Mouse (Mus musculus) bone marrow, adult 2 months (tissue): Measurements from ENCODE around the gene Derl3.

Experiments
- CTCF ChIP-seq: fragments of 200-500 bp; IDR thresholded peaks from 2 replicates; pipeline ENCODE4 v1.5.1; 2011; ENCODE audit warnings: low read length, control low read depth; ENCODE audit not compliant: control insufficient read depth, insufficient read depth
- POLR2A ChIP-seq: fragments of 200-500 bp; IDR thresholded peaks from 2 replicates; pipeline ENCODE4 v1.6.1; 2011; ENCODE audit warnings: low read depth, mild to moderate bottlenecking, control low read depth, low read length, borderline replicate concordance; ENCODE audit not compliant: control insufficient read depth

GRCm38 (mm10) chr10:75872915-75873542 lies 20.2 kb upstream of the Derl3 start:
- no peak for TF ChIP-seq CTCF
- no peak for TF ChIP-seq POLR2A
